Mouse (Mus musculus) intestine, postnatal 0 days (tissue): Measurements from ENCODE around the gene Zfp281. TPM values are rescaled to one million over a fixed set of nuclear protein-coding genes. Genes with fewer than 3 reads are reported as not detected.

Experiments
- ATAC-seq: fragments of 200-750 bp; cut with Nextera tagmentation; 2 replicates; pipeline ENCODE4 v1.8.0; 2017; ENCODE audit warnings: mild to moderate bottlenecking, moderate TSS enrichment, moderate library complexity
- H3K27ac ChIP-seq: fragments of 300-500 bp; sonication (generic); 2 replicates; pipeline ENCODE4 v1.5.1; 2014; ENCODE audit warnings: mild to moderate bottlenecking, low read depth, low read length, moderate library complexity
- H3K27me3 ChIP-seq: fragments of 300-500 bp; sonication (generic); replicated peaks from 2 replicates; pipeline ENCODE4 v1.6.1; 2014; ENCODE audit warnings: low read length, mixed read lengths; ENCODE audit not compliant: control insufficient read depth, insufficient read depth
- H3K36me3 ChIP-seq: fragments of 300-500 bp; sonication (generic); 2 replicates; pipeline ENCODE4 v1.6.1; 2014; ENCODE audit warnings: mild to moderate bottlenecking, moderate library complexity; ENCODE audit not compliant: control insufficient read depth, insufficient read depth
- H3K4me1 ChIP-seq: fragments of 300-500 bp; sonication (generic); replicated peaks from 2 replicates; pipeline ENCODE4 v1.6.1; 2014; ENCODE audit warnings: antibody characterized with exemption, low read length, mixed read lengths; ENCODE audit not compliant: control insufficient read depth, insufficient read depth
- H3K4me2 ChIP-seq: fragments of 300-500 bp; sonication (generic); replicated peaks from 2 replicates; pipeline ENCODE4 v1.6.1; 2014; ENCODE audit warnings: low read depth, mild to moderate bottlenecking, moderate library complexity
- H3K4me3 ChIP-seq: fragments of 300-500 bp; sonication (generic); 2 replicates; pipeline ENCODE4 v1.5.1; 2014; ENCODE audit warnings: low read depth, low read length
- H3K9ac ChIP-seq: fragments of 300-500 bp; sonication (generic); 2 replicates; pipeline ENCODE4 v1.6.1; 2014; ENCODE audit warnings: mild to moderate bottlenecking, low read depth, low read length
- H3K9me3 ChIP-seq: fragments of 300-500 bp; sonication (generic); 2 replicates; pipeline ENCODE4 v1.6.1; 2016; ENCODE audit warnings: mixed run types; ENCODE audit not compliant: control insufficient read depth
- CTCF ChIP-seq: sonication (generic); IDR thresholded peaks from 2 replicates; pipeline ENCODE4 v1.5.1; 2016; ENCODE audit warnings: low read depth, mild to moderate bottlenecking, control low read depth, antibody characterized with exemption, moderate library complexity
- WGBS: fragments of 180-500 bp; shearing (Covaris S2); extraction: QIAGEN DNeasy Blood & Tissue Kit; methylation state at CpG from one replicate; pipeline ENCODE4 v1.1.7; 2014; 5-methylcytosine and 5-hydroxymethylcytosine counted together
- polyA plus RNA-seq: library from polyadenylated mRNA; unstranded; fragments of >200 nt; fragmentation: Nextera tagmentation; extraction: Ambion mirVana; gene quantifications from 2 replicates; pipeline ENCODE4 v1.2.1, GENCODE M21; 2015

Zfp281 gene
- polyA plus RNA-seq, 1 experiment from 2014 or later, result 7.2 TPM

DNA sequence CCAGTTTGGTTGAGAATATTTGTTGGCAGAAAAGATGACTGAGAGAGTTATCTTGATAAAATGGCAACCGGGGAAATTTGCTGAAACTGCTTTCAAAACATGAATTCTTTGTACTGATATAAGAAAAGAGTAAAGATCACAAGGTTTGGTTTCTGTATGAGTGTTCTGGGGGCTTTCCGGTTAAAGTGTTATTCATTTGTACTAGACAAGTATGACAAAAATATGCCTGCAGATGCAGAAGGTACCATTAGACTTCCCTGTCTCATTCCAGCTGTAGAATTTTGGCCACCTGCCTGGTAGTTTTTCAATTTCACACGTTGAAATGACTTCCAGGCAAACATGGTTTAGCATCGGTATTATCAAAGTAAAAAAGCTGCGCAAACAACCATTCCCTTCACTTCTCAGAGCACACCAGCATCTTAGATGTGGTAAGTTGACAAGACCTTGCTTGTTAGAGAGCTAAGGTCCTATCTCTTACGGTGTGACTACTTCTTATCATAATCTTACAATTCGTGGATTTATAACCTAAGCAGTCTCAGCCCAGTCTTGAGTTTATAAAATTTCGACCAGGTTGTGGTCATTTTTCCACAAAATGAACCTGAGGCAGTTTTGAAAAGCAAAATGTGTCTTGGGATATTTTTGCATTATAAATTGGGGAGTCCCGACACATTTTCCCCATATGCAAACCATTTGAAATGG, 23.9 kb upstream of the Zfp281 start:
- Histone ChIP-seq H3K27me3 (no peaks in the 10 kb centered on the region), H3K4me1 (no peaks in the 10 kb centered on the region), H3K9ac (no peak overlapping the region), H3K27ac (no peak overlapping the region), H3K4me2 (no peak overlapping the region), H3K9me3 (no peaks in the 10 kb centered on the region), H3K4me3 (no peak overlapping the region), H3K36me3 (no peaks in the 10 kb centered on the region)
- no peak for ATAC-seq
- 68% methylated on average over 9 of the region's 9 CpGs for WGBS
- no peak for TF ChIP-seq CTCF

DNA sequence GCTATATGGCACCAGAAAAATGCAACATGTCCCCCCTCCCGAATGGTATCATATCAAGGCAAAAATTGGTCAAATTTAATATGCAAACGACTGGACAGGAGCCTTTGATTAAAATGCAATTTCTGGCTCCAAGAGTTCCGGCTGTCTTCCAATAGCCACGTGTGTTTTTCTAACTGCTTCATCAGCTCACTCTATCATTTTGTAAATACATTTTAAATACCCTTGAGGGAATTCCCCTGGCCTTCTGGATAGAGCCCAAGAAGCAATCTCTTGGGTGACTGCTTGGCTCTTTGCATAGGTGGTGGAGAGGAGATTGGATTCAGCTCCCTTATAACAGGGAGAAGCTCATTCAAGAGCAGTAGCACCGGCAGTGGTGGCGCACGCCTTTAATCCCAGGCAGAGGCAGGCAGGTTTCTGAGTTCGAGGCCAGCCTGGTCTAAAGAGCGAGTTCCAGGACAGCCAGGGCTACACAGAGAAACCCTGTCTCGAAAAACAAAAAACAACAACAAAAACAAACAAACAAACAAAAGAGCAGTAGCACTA, 23.3 kb upstream of the Zfp281 start:
- Histone ChIP-seq H3K4me2 (no peak overlapping the region), H3K27me3 (no peaks in the 10 kb centered on the region), H3K4me1 (no peaks in the 10 kb centered on the region), H3K36me3 (no peaks in the 10 kb centered on the region), H3K4me3 (no peak overlapping the region), H3K27ac (no peak overlapping the region), H3K9ac (no peak overlapping the region), H3K9me3 (no peaks in the 10 kb centered on the region)
- no peak for TF ChIP-seq CTCF
- no peak for ATAC-seq
- WGBS, result 80% methylated on average over 10 of the region's 10 CpGs

DNA sequence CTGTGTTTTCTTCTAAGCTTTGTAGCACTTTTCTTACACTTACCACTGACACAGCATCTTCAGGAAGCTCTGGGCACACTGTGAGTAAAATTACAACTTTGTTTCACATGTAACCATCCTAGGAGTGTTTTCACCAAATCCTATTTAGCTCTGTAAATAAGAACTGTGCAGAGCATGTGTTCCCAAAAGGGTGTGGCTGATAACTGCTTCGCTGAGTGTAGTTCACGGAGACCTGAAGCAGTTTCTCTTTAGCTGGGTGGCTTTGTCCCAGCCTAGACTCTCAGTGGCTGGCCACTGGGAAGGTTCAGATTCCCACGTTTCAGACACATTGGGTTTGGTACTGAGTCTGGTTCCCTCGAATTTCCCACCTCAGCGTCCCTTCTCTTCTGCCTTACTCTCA, 22.4 kb upstream of the Zfp281 start:
- 39% methylated on average over 5 of the region's 5 CpGs for WGBS
- no peaks in the 10 kb centered on the region for H3K36me3 ChIP-seq
- H3K4me1 ChIP-seq, result no peaks in the 10 kb centered on the region
- no peak overlapping the region for H3K9ac ChIP-seq
- peak overlapping the region; percentile 13; the same call in 1 of the 2 replicates for H3K4me2 ChIP-seq
- no peak overlapping the region for H3K4me3 ChIP-seq
- no peak overlapping the region for H3K27ac ChIP-seq
- no peaks in the 10 kb centered on the region for H3K9me3 ChIP-seq
- no peak for ATAC-seq
- H3K27me3 ChIP-seq, result no peaks in the 10 kb centered on the region
- no peak for TF ChIP-seq CTCF

DNA sequence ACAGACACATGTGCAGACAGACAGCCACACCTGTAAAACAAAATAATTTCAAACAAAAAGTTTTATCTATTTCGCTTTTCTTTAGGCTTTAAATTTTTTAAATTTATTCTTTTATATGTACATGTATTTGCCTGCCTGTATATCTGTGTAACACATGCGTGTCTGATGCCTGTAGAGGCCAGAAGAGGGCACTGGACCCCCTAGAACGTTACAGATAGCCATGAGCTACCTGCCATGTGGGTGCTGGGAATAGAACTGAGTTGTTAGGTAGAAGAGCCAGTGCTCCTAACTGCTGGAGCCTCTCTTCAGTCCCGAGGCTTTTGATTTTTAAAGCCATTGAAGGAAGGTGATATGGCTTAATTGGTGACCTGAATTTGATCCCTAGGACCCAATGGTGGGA, 20.5 kb upstream of the Zfp281 start:
- WGBS, result 89% methylated on average over 4 of the region's 4 CpGs
- H3K36me3 ChIP-seq, result no peaks in the 10 kb centered on the region
- no peaks in the 10 kb centered on the region for H3K9me3 ChIP-seq
- no peaks in the 10 kb centered on the region for H3K27me3 ChIP-seq
- no peak overlapping the region for H3K27ac ChIP-seq
- no peak overlapping the region for H3K4me2 ChIP-seq
- H3K9ac ChIP-seq, result no peak overlapping the region
- no peak overlapping the region for H3K4me3 ChIP-seq
- no peak for ATAC-seq
- no peak for TF ChIP-seq CTCF
- H3K4me1 ChIP-seq, result no peaks in the 10 kb centered on the region

DNA sequence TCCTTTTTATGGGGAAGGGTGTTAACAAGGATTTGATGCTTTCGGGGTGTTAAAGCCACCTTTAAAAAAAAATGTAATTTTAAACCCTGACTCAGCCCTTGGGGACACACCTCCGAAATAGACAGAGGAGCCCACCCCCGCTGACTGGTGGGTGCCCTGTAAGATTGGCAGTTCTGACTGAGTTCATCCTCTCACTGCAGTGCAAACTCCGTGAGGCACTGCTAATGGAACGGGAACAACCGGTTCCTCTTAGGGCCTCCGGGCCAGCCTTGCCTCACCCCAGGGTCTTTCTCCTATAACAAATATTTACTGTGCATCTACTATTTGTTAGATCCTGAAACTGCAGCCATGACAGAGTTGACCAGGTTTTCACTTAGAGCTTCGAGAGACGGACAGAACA, 18.9 kb upstream of the Zfp281 start:
- ATAC-seq, result no peak
- WGBS, result 49% methylated on average over 9 of the region's 9 CpGs

DNA sequence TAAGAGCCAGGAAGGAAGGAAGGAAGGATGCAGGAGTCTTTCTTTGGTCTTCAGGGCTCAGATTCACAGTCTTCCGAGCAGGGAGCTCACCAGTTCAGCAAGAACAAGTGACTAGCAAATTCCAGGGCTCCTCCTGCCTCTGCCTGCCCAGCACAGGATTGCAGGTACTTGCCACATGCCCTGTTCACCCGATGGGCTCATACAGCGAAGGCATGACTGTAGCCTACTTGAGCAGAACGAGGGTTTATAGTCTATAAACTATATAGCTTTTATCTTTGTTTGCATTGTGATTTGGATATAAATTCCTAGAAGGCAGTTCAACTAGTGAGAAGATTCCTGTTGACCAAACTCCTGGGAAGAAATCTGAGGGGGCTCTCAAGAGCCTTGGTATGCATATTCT, 18.4 kb upstream of the Zfp281 start:
- no peak for TF ChIP-seq CTCF

More for the DNA sequence above, 18.9 kb upstream of the Zfp281 start:
- Histone ChIP-seq H3K27me3 (no peaks in the 10 kb centered on the region), H3K9ac (no peak overlapping the region), H3K9me3 (no peaks in the 10 kb centered on the region), H3K36me3 (no peaks in the 10 kb centered on the region), H3K27ac (no peak overlapping the region), H3K4me1 (no peaks in the 10 kb centered on the region), H3K4me3 (no peak overlapping the region), H3K4me2 (no peak overlapping the region)
- TF ChIP-seq CTCF, result no peak

More for the DNA sequence above, 18.4 kb upstream of the Zfp281 start:
- no peaks in the 10 kb centered on the region for H3K36me3 ChIP-seq
- H3K9ac ChIP-seq, result no peak overlapping the region
- ATAC-seq, result no peak
- H3K4me1 ChIP-seq, result no peaks in the 10 kb centered on the region
- no peak overlapping the region for H3K4me3 ChIP-seq
- no peaks in the 10 kb centered on the region for H3K9me3 ChIP-seq
- no peak overlapping the region for H3K4me2 ChIP-seq
- 44% methylated on average over 4 of the region's 4 CpGs for WGBS
- H3K27ac ChIP-seq, result no peak overlapping the region
- no peaks in the 10 kb centered on the region for H3K27me3 ChIP-seq
